Mouse (Mus musculus): ENCODE results near the gene Ift172. TPM values are rescaled to one million over a fixed set of nuclear protein-coding genes. Genes with fewer than 3 reads are reported as not detected.

The Ift172 gene
- polyA plus RNA-seq, 1 experiment from 2014 or later, result 34.5 TPM

GRCm38 (mm10) chr5:31279245-31279988, 11.5 kb downstream of the Ift172 start:
- Histone ChIP-seq H3K36me3 (replicated peaks; ENCODE audit: control insufficient read depth, insufficient read depth) (peaks cover 98% of the 10 kb centered on the region), H3K27me3 (ENCODE audit: control insufficient read depth, insufficient read depth, low read length) (no peaks in the 10 kb centered on the region), H3K4me3 (replicated peaks; ENCODE audit: low read length) (no peak overlapping the region), H3K27ac (no peak overlapping the region), H3K4me1 (replicated peaks; ENCODE audit: control insufficient read depth, insufficient read depth, low read length) (no peaks in the 10 kb centered on the region), H3K9ac (no peak overlapping the region), H3K4me2 (replicated peaks) (no peak overlapping the region), H3K9me3 (ENCODE audit: control insufficient read depth, low read length) (no peaks in the 10 kb centered on the region)
- DNase-seq (ENCODE audit: low spot score), result no peak
- WGBS, result 89% methylated on average over 20 of the region's 20 CpGs
- no peak for ATAC-seq (ENCODE audit: low FRiP score)

GRCm38 (mm10) chr5:31273018-31273417, 17.9 kb downstream of the Ift172 start:
- H3K4me3 ChIP-seq (replicated peaks; ENCODE audit: low read length), result no peak overlapping the region
- H3K4me1 ChIP-seq (replicated peaks; ENCODE audit: control insufficient read depth, insufficient read depth, low read length), result no peaks in the 10 kb centered on the region
- ATAC-seq (ENCODE audit: low FRiP score) (no peak), DNase-seq (ENCODE audit: low spot score) (no peak)
- H3K9me3 ChIP-seq (ENCODE audit: control insufficient read depth, low read length), result no peaks in the 10 kb centered on the region
- H3K9ac ChIP-seq, result no peak overlapping the region
- H3K36me3 ChIP-seq (replicated peaks; ENCODE audit: control insufficient read depth, insufficient read depth), result peaks cover 93% of the 10 kb centered on the region
- H3K4me2 ChIP-seq (replicated peaks), result no peak overlapping the region
- no peaks in the 10 kb centered on the region for H3K27me3 ChIP-seq (ENCODE audit: control insufficient read depth, insufficient read depth, low read length)
- 89% methylated on average over 6 of the region's 6 CpGs for WGBS
- no peak overlapping the region for H3K27ac ChIP-seq

GRCm38 (mm10) chr5:31267686-31268085, 23.2 kb downstream of the Ift172 start:
- ATAC-seq (ENCODE audit: low FRiP score), result no peak
- Histone ChIP-seq H3K9ac (no peak overlapping the region), H3K4me1 (replicated peaks; ENCODE audit: control insufficient read depth, insufficient read depth, low read length) (no peaks in the 10 kb centered on the region), H3K27me3 (ENCODE audit: control insufficient read depth, insufficient read depth, low read length) (no peaks in the 10 kb centered on the region), H3K9me3 (ENCODE audit: control insufficient read depth, low read length) (no peaks in the 10 kb centered on the region), H3K4me3 (replicated peaks; ENCODE audit: low read length) (no peak overlapping the region), H3K4me2 (replicated peaks) (no peak overlapping the region), H3K36me3 (replicated peaks; ENCODE audit: control insufficient read depth, insufficient read depth) (peaks cover 94% of the 10 kb centered on the region), H3K27ac (no peak overlapping the region)
- DNase-seq (ENCODE audit: low spot score), result no peak
- 56% methylated on average over 6 of the region's 6 CpGs for WGBS

GRCm38 (mm10) chr5:31266101-31266500, 24.8 kb downstream of the Ift172 start:
- peaks cover 95% of the 10 kb centered on the region for H3K36me3 ChIP-seq (replicated peaks; ENCODE audit: control insufficient read depth, insufficient read depth)
- no peak overlapping the region for H3K4me2 ChIP-seq (replicated peaks)
- DNase-seq (ENCODE audit: low spot score) (no peak), ATAC-seq (ENCODE audit: low FRiP score) (no peak)
- no peaks in the 10 kb centered on the region for H3K4me1 ChIP-seq (replicated peaks; ENCODE audit: control insufficient read depth, insufficient read depth, low read length)
- H3K9ac ChIP-seq, result no peak overlapping the region
- 94% methylated on average over 7 of the region's 7 CpGs for WGBS
- H3K4me3 ChIP-seq (replicated peaks; ENCODE audit: low read length), result no peak overlapping the region
- H3K27ac ChIP-seq, result no peak overlapping the region
- H3K9me3 ChIP-seq (ENCODE audit: control insufficient read depth, low read length), result no peaks in the 10 kb centered on the region
- no peaks in the 10 kb centered on the region for H3K27me3 ChIP-seq (ENCODE audit: control insufficient read depth, insufficient read depth, low read length)

- WGBS, result 91% methylated on average over 11 of the region's 11 CpGs
- Histone ChIP-seq H3K27me3 (ENCODE audit: control insufficient read depth, insufficient read depth, low read length) (no peaks in the 10 kb centered on the region), H3K27ac (no peak overlapping the region), H3K4me2 (replicated peaks) (no peak overlapping the region), H3K4me3 (replicated peaks; ENCODE audit: low read length) (no peak overlapping the region), H3K36me3 (replicated peaks; ENCODE audit: control insufficient read depth, insufficient read depth) (peaks cover 92% of the 10 kb centered on the region), H3K9me3 (ENCODE audit: control insufficient read depth, low read length) (no peaks in the 10 kb centered on the region), H3K4me1 (replicated peaks; ENCODE audit: control insufficient read depth, insufficient read depth, low read length) (no peaks in the 10 kb centered on the region), H3K9ac (no peak overlapping the region)
- ATAC-seq (ENCODE audit: low FRiP score) (no peak), DNase-seq (ENCODE audit: low spot score) (no peak)
Measured at GRCm38 (mm10) chr5:31257616-31258015, 33.3 kb downstream of the Ift172 start.

- H3K4me2 ChIP-seq (replicated peaks), result no peak overlapping the region
- no peaks in the 10 kb centered on the region for H3K9me3 ChIP-seq (ENCODE audit: control insufficient read depth, low read length)
- H3K36me3 ChIP-seq (replicated peaks; ENCODE audit: control insufficient read depth, insufficient read depth), result peaks cover 92% of the 10 kb centered on the region
- no peaks in the 10 kb centered on the region for H3K4me1 ChIP-seq (replicated peaks; ENCODE audit: control insufficient read depth, insufficient read depth, low read length)
- no peak for ATAC-seq (ENCODE audit: low FRiP score)
- no peak overlapping the region for H3K9ac ChIP-seq
- WGBS, result 90% methylated on average over 2 of the region's 2 CpGs
- no peaks in the 10 kb centered on the region for H3K27me3 ChIP-seq (ENCODE audit: control insufficient read depth, insufficient read depth, low read length)
- DNase-seq (ENCODE audit: low spot score), result no peak
- no peak overlapping the region for H3K4me3 ChIP-seq (replicated peaks; ENCODE audit: low read length)
- no peak overlapping the region for H3K27ac ChIP-seq
Measured at GRCm38 (mm10) chr5:31255971-31256370, 34.9 kb downstream of the Ift172 start.

GRCm38 (mm10) chr5:31255381-31255780, 35.5 kb downstream of the Ift172 start:
- DNase-seq (ENCODE audit: low spot score) (no peak), ATAC-seq (ENCODE audit: low FRiP score) (no peak)
- H3K36me3 ChIP-seq (replicated peaks; ENCODE audit: control insufficient read depth, insufficient read depth), result peaks cover 92% of the 10 kb centered on the region
- no peaks in the 10 kb centered on the region for H3K27me3 ChIP-seq (ENCODE audit: control insufficient read depth, insufficient read depth, low read length)
- 97% methylated on average over 2 of the region's 2 CpGs for WGBS
- H3K4me1 ChIP-seq (replicated peaks; ENCODE audit: control insufficient read depth, insufficient read depth, low read length), result no peaks in the 10 kb centered on the region
- no peaks in the 10 kb centered on the region for H3K9me3 ChIP-seq (ENCODE audit: control insufficient read depth, low read length)
- no peak overlapping the region for H3K4me3 ChIP-seq (replicated peaks; ENCODE audit: low read length)
- no peak overlapping the region for H3K9ac ChIP-seq
- no peak overlapping the region for H3K27ac ChIP-seq
- no peak overlapping the region for H3K4me2 ChIP-seq (replicated peaks)

- no peak for ATAC-seq (ENCODE audit: low FRiP score)
- H3K27ac ChIP-seq, result no peak overlapping the region
- no peaks in the 10 kb centered on the region for H3K4me1 ChIP-seq (replicated peaks; ENCODE audit: control insufficient read depth, insufficient read depth, low read length)
- no peak overlapping the region for H3K9ac ChIP-seq
- H3K27me3 ChIP-seq (ENCODE audit: control insufficient read depth, insufficient read depth, low read length), result no peaks in the 10 kb centered on the region
- 87% methylated on average over 8 of the region's 8 CpGs for WGBS
- H3K4me3 ChIP-seq (replicated peaks; ENCODE audit: low read length), result no peak overlapping the region
- peaks cover 92% of the 10 kb centered on the region for H3K36me3 ChIP-seq (replicated peaks; ENCODE audit: control insufficient read depth, insufficient read depth)
- no peak for DNase-seq (ENCODE audit: low spot score)
- no peaks in the 10 kb centered on the region for H3K9me3 ChIP-seq (ENCODE audit: control insufficient read depth, low read length)
- H3K4me2 ChIP-seq (replicated peaks), result no peak overlapping the region
Measured at GRCm38 (mm10) chr5:31254901-31255300, 36.0 kb downstream of the Ift172 start.

GRCm38 (mm10) chr5:31254452-31254851, 36.5 kb downstream of the Ift172 start:
- Histone ChIP-seq H3K27me3 (ENCODE audit: control insufficient read depth, insufficient read depth, low read length) (no peaks in the 10 kb centered on the region), H3K9me3 (ENCODE audit: control insufficient read depth, low read length) (no peaks in the 10 kb centered on the region), H3K4me1 (replicated peaks; ENCODE audit: control insufficient read depth, insufficient read depth, low read length) (no peaks in the 10 kb centered on the region), H3K4me2 (replicated peaks) (no peak overlapping the region), H3K9ac (no peak overlapping the region), H3K4me3 (replicated peaks; ENCODE audit: low read length) (no peak overlapping the region), H3K27ac (no peak overlapping the region), H3K36me3 (replicated peaks; ENCODE audit: control insufficient read depth, insufficient read depth) (peaks cover 93% of the 10 kb centered on the region)
- ATAC-seq (ENCODE audit: low FRiP score) (no peak), DNase-seq (ENCODE audit: low spot score) (no peak)
- 84% methylated on average over 7 of the region's 7 CpGs for WGBS

GRCm38 (mm10) chr5:31253806-31254205, 37.1 kb downstream of the Ift172 start:
- Histone ChIP-seq H3K27ac (no peak overlapping the region), H3K27me3 (ENCODE audit: control insufficient read depth, insufficient read depth, low read length) (no peaks in the 10 kb centered on the region), H3K4me2 (replicated peaks) (no peak overlapping the region), H3K4me1 (replicated peaks; ENCODE audit: control insufficient read depth, insufficient read depth, low read length) (no peaks in the 10 kb centered on the region), H3K4me3 (replicated peaks; ENCODE audit: low read length) (no peak overlapping the region), H3K9me3 (ENCODE audit: control insufficient read depth, low read length) (no peaks in the 10 kb centered on the region), H3K36me3 (replicated peaks; ENCODE audit: control insufficient read depth, insufficient read depth) (peaks cover 95% of the 10 kb centered on the region), H3K9ac (no peak overlapping the region)
- DNase-seq (ENCODE audit: low spot score) (no peak), ATAC-seq (ENCODE audit: low FRiP score) (no peak)
- 98% methylated on average over 8 of the region's 8 CpGs for WGBS

All from hindbrain, embryonic 14.5 days (tissue).